Mouse (Mus musculus) stomach, embryonic 15.5 days (tissue): ENCODE data around the gene Ltb. TPM values are rescaled to one million over a fixed set of nuclear protein-coding genes. Genes with fewer than 3 reads are reported as not detected.
A peak's percentile ranks its signal among the peaks of the same experiment; 100 is the strongest.

Source experiments
- ATAC-seq: fragments of 200-750 bp; cut with Nextera tagmentation; 2 replicates; pipeline ENCODE4 v1.8.0; 2017; ENCODE audit warnings: low read depth, moderate number of reproducible peaks, moderate TSS enrichment; ENCODE audit not compliant: insufficient read depth, low FRiP score
- H3K27ac ChIP-seq: fragments of 300-500 bp; sonication (generic); 2 replicates; pipeline ENCODE4 v1.5.1; 2015; ENCODE audit warnings: mild to moderate bottlenecking, inconsistent platforms
- H3K27me3 ChIP-seq: fragments of 300-500 bp; sonication (generic); replicated peaks from 2 replicates; pipeline ENCODE4 v1.6.1; 2015; ENCODE audit warnings: inconsistent platforms
- H3K36me3 ChIP-seq: fragments of 300-500 bp; sonication (generic); 2 replicates; pipeline ENCODE4 v1.6.1; 2015; ENCODE audit warnings: inconsistent platforms
- H3K4me1 ChIP-seq: fragments of 300-500 bp; sonication (generic); 2 replicates; pipeline ENCODE4 v1.6.1; 2015; ENCODE audit warnings: inconsistent platforms
- H3K4me2 ChIP-seq: fragments of 300-500 bp; sonication (generic); 2 replicates; pipeline ENCODE4 v1.6.1; 2015; ENCODE audit warnings: mild to moderate bottlenecking, inconsistent platforms
- H3K4me3 ChIP-seq: fragments of 300-500 bp; sonication (generic); replicated peaks from 2 replicates; pipeline ENCODE4 v1.5.1; 2015; ENCODE audit warnings: inconsistent platforms
- H3K9ac ChIP-seq: fragments of 300-500 bp; sonication (generic); 2 replicates; pipeline ENCODE4 v1.6.1; 2015; ENCODE audit warnings: inconsistent platforms
- H3K9me3 ChIP-seq: fragments of 300-500 bp; sonication (generic); 2 replicates; pipeline ENCODE4 v1.6.1; 2016; ENCODE audit warnings: inconsistent platforms
- WGBS: fragments of 180-500 bp; shearing (Covaris S2); methylation state at CpG from one replicate; pipeline ENCODE4 v1.1.7; 2015; 5-methylcytosine and 5-hydroxymethylcytosine counted together
- polyA plus RNA-seq: library from polyadenylated mRNA; unstranded; fragments of >200 nt; fragmentation: Nextera tagmentation; extraction: Ambion mirVana; gene quantifications from 2 replicates; pipeline ENCODE4 v1.2.1, GENCODE M21; 2015

The Ltb gene
- polyA plus RNA-seq, 1 experiment from 2014 or later, result 5.5 TPM

- H3K4me2 ChIP-seq, result no peak overlapping the region
- no peak overlapping the region for H3K27ac ChIP-seq
- H3K27me3 ChIP-seq, result no peaks in the 10 kb centered on the region
- ATAC-seq, result no peak
- no peak overlapping the region for H3K4me3 ChIP-seq
- no peak overlapping the region for H3K9ac ChIP-seq
- WGBS, result 90% methylated on average over 8 of the region's 8 CpGs
- H3K4me1 ChIP-seq, result peaks cover 4% of the 10 kb centered on the region
- no peaks in the 10 kb centered on the region for H3K9me3 ChIP-seq
- peaks cover 93% of the 10 kb centered on the region for H3K36me3 ChIP-seq
Observed at GRCm38 (mm10) chr17:35157661-35158175, 36.5 kb upstream of the Ltb start.

- no peak overlapping the region for H3K27ac ChIP-seq
- ATAC-seq, result no peak
- 92% methylated on average over 16 of the region's 16 CpGs for WGBS
- no peak overlapping the region for H3K9ac ChIP-seq
- no peak overlapping the region for H3K4me3 ChIP-seq
- no peaks in the 10 kb centered on the region for H3K27me3 ChIP-seq
- H3K4me2 ChIP-seq, result no peak overlapping the region
- H3K4me1 ChIP-seq, result peaks cover 4% of the 10 kb centered on the region
- H3K36me3 ChIP-seq, result peaks cover 80% of the 10 kb centered on the region
- H3K9me3 ChIP-seq, result no peaks in the 10 kb centered on the region
Observed at GRCm38 (mm10) chr17:35158850-35159593, 35.2 kb upstream of the Ltb start.

GRCm38 (mm10) chr17:35159638-35160037, 34.6 kb upstream of the Ltb start:
- 91% methylated on average over 7 of the region's 7 CpGs for WGBS

GRCm38 (mm10) chr17:35161421-35161820, 32.8 kb upstream of the Ltb start:
- Histone ChIP-seq H3K27me3 (no peaks in the 10 kb centered on the region), H3K36me3 (peaks cover 56% of the 10 kb centered on the region), H3K4me1 (peaks cover 12% of the 10 kb centered on the region), H3K27ac (no peak overlapping the region), H3K9ac (no peak overlapping the region), H3K4me3 (no peak overlapping the region), H3K4me2 (no peak overlapping the region), H3K9me3 (no peaks in the 10 kb centered on the region)
- 78% methylated on average over 11 of the region's 11 CpGs for WGBS
- no peak for ATAC-seq

More at GRCm38 (mm10) chr17:35159638-35160037, 34.6 kb upstream of the Ltb start:
- H3K4me1 ChIP-seq, result peaks cover 4% of the 10 kb centered on the region
- no peak overlapping the region for H3K9ac ChIP-seq
- no peak overlapping the region for H3K4me3 ChIP-seq
- no peaks in the 10 kb centered on the region for H3K9me3 ChIP-seq
- no peak overlapping the region for H3K27ac ChIP-seq
- no peak for ATAC-seq
- H3K36me3 ChIP-seq, result peaks cover 74% of the 10 kb centered on the region
- H3K27me3 ChIP-seq, result no peaks in the 10 kb centered on the region
- H3K4me2 ChIP-seq, result no peak overlapping the region

GRCm38 (mm10) chr17:35162121-35162520, 32.1 kb upstream of the Ltb start:
- H3K9ac ChIP-seq, result no peak overlapping the region
- WGBS, result 61% methylated on average over 14 of the region's 14 CpGs
- peak overlapping the region; percentile 76; the same call in 1 of the 2 replicates for H3K4me2 ChIP-seq
- H3K27me3 ChIP-seq, result no peaks in the 10 kb centered on the region
- H3K27ac ChIP-seq, result no peak overlapping the region
- H3K4me3 ChIP-seq, result peak overlapping the region; percentile 100
- ATAC-seq, result no peak
- peaks cover 16% of the 10 kb centered on the region for H3K4me1 ChIP-seq
- no peaks in the 10 kb centered on the region for H3K9me3 ChIP-seq
- H3K36me3 ChIP-seq, result peaks cover 49% of the 10 kb centered on the region

GRCm38 (mm10) chr17:35162730-35163129, 31.5 kb upstream of the Ltb start:
- peaks cover 16% of the 10 kb centered on the region for H3K4me1 ChIP-seq
- no peaks in the 10 kb centered on the region for H3K27me3 ChIP-seq
- H3K36me3 ChIP-seq, result peaks cover 43% of the 10 kb centered on the region
- H3K4me2 ChIP-seq, result peak overlapping the region; percentile 76
- no peak for ATAC-seq
- 32% methylated on average over 12 of the region's 12 CpGs for WGBS
- H3K9ac ChIP-seq, result peak overlapping the region; percentile 100; the same call in 1 of the 2 replicates
- H3K4me3 ChIP-seq, result peak overlapping the region; percentile 100
- peak overlapping the region; percentile 0; the same call in 1 of the 2 replicates for H3K27ac ChIP-seq
- no peaks in the 10 kb centered on the region for H3K9me3 ChIP-seq

GRCm38 (mm10) chr17:35163326-35164081, 30.7 kb upstream of the Ltb start:
- Histone ChIP-seq H3K27me3 (no peaks in the 10 kb centered on the region), H3K27ac (peak overlapping the region; percentile 94), H3K4me2 (peak overlapping the region; percentile 76), H3K9me3 (no peaks in the 10 kb centered on the region), H3K4me3 (peak overlapping the region; percentile 100), H3K4me1 (peaks cover 16% of the 10 kb centered on the region), H3K36me3 (peaks cover 35% of the 10 kb centered on the region), H3K9ac (peak overlapping the region; percentile 100)
- WGBS, result 8% methylated on average over 8 of the region's 8 CpGs
- no peak for ATAC-seq

- H3K4me3 ChIP-seq, result peak overlapping the region; percentile 100
- peak overlapping the region; percentile 94 for H3K27ac ChIP-seq
- no peak for ATAC-seq
- peak overlapping the region; percentile 100 for H3K9ac ChIP-seq
- peak overlapping the region; percentile 76 for H3K4me2 ChIP-seq
- peaks cover 16% of the 10 kb centered on the region for H3K4me1 ChIP-seq
- H3K27me3 ChIP-seq, result no peaks in the 10 kb centered on the region
- H3K9me3 ChIP-seq, result no peaks in the 10 kb centered on the region
- H3K36me3 ChIP-seq, result peaks cover 29% of the 10 kb centered on the region
- under 1% methylated on average over 28 of the region's 28 CpGs for WGBS
Observed at GRCm38 (mm10) chr17:35164218-35164567, 30.0 kb upstream of the Ltb start.

GRCm38 (mm10) chr17:35164568-35165450, 29.4 kb upstream of the Ltb start, which contains the start of gene Prrc2a:
Gene Prrc2a (minus strand): TSS chr17:35164897.
- Histone ChIP-seq H3K4me3 (peak within 1 kb of the TSS; percentile 100), H3K9ac (peak within 1 kb of the TSS; percentile 100), H3K9me3 (no peaks in the 10 kb centered on the region), H3K36me3 (peaks cover 23% of the 10 kb centered on the region), H3K4me2 (peak within 1 kb of the TSS; percentile 76), H3K27ac (peak within 1 kb of the TSS; percentile 100), H3K27me3 (no peaks in the 10 kb centered on the region), H3K4me1 (peaks cover 16% of the 10 kb centered on the region)
- ATAC-seq, result peak; percentile 97
- under 1% methylated on average over 73 of the region's 89 CpGs for WGBS

GRCm38 (mm10) chr17:35165451-35166155, 28.6 kb upstream of the Ltb start:
- no peak for ATAC-seq
- Histone ChIP-seq H3K4me2 (peak overlapping the region; percentile 56), H3K9me3 (no peaks in the 10 kb centered on the region), H3K4me3 (peak overlapping the region; percentile 100), H3K27me3 (no peaks in the 10 kb centered on the region), H3K27ac (peak overlapping the region; percentile 100), H3K36me3 (peaks cover 15% of the 10 kb centered on the region), H3K9ac (0 out of 2 replicates have a peak overlapping the region, but pooled peaks have one; percentile 17), H3K4me1 (peaks cover 16% of the 10 kb centered on the region)
- 17% methylated on average over 12 of the region's 12 CpGs for WGBS
